Mouse (Mus musculus): ENCODE data around the gene Ephb1. TPM values are rescaled to one million over a fixed set of nuclear protein-coding genes. Genes with fewer than 3 reads are reported as not detected.

The Ephb1 gene
- polyA plus RNA-seq, 1 experiment from 2014 or later = 0.22 TPM

DNA sequence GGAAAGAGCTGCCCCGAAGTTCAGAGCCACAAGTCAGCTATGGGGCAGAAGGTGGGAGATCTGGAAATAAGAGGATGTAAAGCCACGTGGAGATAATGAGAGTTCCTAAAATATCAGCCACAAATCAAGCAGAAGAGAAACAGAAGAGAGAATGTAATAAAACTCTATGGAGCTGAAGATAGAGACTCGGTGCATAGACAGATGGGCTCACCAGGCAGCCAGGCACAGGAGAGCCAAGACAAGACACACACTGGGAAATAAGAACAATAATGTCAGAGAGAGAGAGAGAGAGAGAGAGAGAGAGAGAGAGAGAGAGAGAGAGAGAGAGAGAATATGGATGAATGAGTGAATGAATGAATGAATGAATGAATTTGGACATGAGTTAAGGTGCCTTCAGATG, 198.6 kb downstream of the Ephb1 start:
- H3K27me3 ChIP-seq (ENCODE audit: control insufficient read depth, insufficient read depth, low read depth, low read length) = no peaks in the 10 kb centered on the region
- no peak overlapping the region for H3K9ac ChIP-seq (ENCODE audit: low read depth, low read length)
- H3K27ac ChIP-seq (ENCODE audit: low read length) = no peak overlapping the region
- H3K4me2 ChIP-seq (ENCODE audit: low read depth, low read length) = no peak overlapping the region
- H3K4me3 ChIP-seq (ENCODE audit: low read depth, low read length) = no peak overlapping the region
- no peaks in the 10 kb centered on the region for H3K36me3 ChIP-seq (ENCODE audit: control insufficient read depth, insufficient read depth)
- H3K4me1 ChIP-seq (ENCODE audit: control insufficient read depth, low read depth, low read length) = no peaks in the 10 kb centered on the region
- no peaks in the 10 kb centered on the region for H3K9me3 ChIP-seq (replicated peaks; ENCODE audit: control insufficient read depth, low read length)
- no peak for ATAC-seq (ENCODE audit: low read depth)
- 50% methylated on average over 3 of the region's 3 CpGs for WGBS (ENCODE audit: insufficient replicate concordance)

DNA sequence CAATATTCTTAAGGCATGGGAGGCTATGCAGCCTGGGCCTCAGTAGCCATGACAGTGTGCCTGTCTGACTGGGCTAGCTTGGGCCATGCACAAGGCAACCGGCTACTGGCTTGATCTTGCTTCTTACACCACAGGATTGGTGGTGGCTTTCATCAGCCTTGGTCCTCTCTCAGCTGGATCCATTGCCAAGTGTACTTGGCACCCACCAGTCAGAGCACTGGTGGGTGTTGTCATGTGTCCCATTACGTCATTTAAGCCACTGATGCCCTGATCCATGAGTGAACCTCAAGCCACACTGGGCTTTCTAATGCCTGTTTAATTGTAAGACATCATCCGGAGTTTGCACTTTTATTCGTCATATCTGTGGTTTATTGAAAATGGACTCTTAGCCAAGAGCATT, 215.3 kb downstream of the Ephb1 start:
- Histone ChIP-seq H3K27me3 (ENCODE audit: control insufficient read depth, insufficient read depth, low read depth, low read length) (no peaks in the 10 kb centered on the region), H3K4me2 (ENCODE audit: low read depth, low read length) (no peak overlapping the region), H3K4me3 (ENCODE audit: low read depth, low read length) (no peak overlapping the region), H3K4me1 (ENCODE audit: control insufficient read depth, low read depth, low read length) (no peaks in the 10 kb centered on the region), H3K27ac (ENCODE audit: low read length) (no peak overlapping the region), H3K9me3 (replicated peaks; ENCODE audit: control insufficient read depth, low read length) (no peaks in the 10 kb centered on the region), H3K9ac (ENCODE audit: low read depth, low read length) (no peak overlapping the region), H3K36me3 (ENCODE audit: control insufficient read depth, insufficient read depth) (no peaks in the 10 kb centered on the region)
- WGBS (ENCODE audit: insufficient replicate concordance) = 60% methylated on average over 4 of the region's 4 CpGs
- ATAC-seq (ENCODE audit: low read depth) = no peak

DNA sequence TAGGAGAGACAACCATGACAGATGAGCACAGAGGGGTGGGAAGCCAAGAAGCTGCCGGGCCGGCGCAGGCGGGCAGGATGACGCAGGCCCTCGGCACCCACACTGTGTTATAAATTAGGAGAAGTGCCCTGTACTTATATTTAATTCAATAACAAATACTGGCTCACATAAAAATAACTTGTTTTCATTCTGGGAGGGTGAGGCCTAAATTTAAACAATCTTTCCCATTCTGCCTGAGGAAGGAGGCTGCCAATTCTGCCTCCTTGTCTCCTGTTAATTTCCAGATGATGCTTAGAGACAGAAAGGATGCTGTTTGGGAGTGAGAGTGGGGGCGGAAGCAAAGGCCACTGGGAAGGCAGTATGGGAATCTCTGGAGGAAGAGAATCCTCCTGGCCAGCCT, 215.8 kb downstream of the Ephb1 start:
- no peak overlapping the region for H3K27ac ChIP-seq (ENCODE audit: low read length)
- H3K4me3 ChIP-seq (ENCODE audit: low read depth, low read length) = no peak overlapping the region
- 64% methylated on average over 7 of the region's 7 CpGs for WGBS (ENCODE audit: insufficient replicate concordance)
- H3K4me2 ChIP-seq (ENCODE audit: low read depth, low read length) = no peak overlapping the region
- no peak for ATAC-seq (ENCODE audit: low read depth)
- H3K27me3 ChIP-seq (ENCODE audit: control insufficient read depth, insufficient read depth, low read depth, low read length) = no peaks in the 10 kb centered on the region
- H3K9me3 ChIP-seq (replicated peaks; ENCODE audit: control insufficient read depth, low read length) = no peaks in the 10 kb centered on the region
- H3K36me3 ChIP-seq (ENCODE audit: control insufficient read depth, insufficient read depth) = no peaks in the 10 kb centered on the region
- no peaks in the 10 kb centered on the region for H3K4me1 ChIP-seq (ENCODE audit: control insufficient read depth, low read depth, low read length)
- no peak overlapping the region for H3K9ac ChIP-seq (ENCODE audit: low read depth, low read length)

DNA sequence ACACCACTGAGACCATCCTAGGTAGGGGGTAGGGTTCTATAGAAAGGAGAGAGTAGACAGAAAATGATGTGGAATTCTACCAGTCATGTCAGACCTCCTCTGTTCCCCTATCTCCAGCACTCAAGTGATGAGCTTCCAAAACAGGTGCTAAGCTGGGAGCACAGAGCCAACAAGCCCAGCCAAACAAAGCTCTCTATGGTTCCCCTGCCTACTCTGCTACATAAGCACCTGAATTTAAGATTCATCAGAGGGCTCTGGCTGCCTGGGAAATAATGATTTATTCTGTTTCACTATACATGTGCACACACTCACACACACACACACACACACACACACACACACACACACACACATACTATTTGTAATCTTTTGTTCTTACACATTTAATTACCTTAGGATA, 216.3 kb downstream of the Ephb1 start:
- Histone ChIP-seq H3K36me3 (ENCODE audit: control insufficient read depth, insufficient read depth) (no peaks in the 10 kb centered on the region), H3K27ac (ENCODE audit: low read length) (no peak overlapping the region), H3K9ac (ENCODE audit: low read depth, low read length) (no peak overlapping the region), H3K27me3 (ENCODE audit: control insufficient read depth, insufficient read depth, low read depth, low read length) (no peaks in the 10 kb centered on the region), H3K4me1 (ENCODE audit: control insufficient read depth, low read depth, low read length) (no peaks in the 10 kb centered on the region), H3K9me3 (replicated peaks; ENCODE audit: control insufficient read depth, low read length) (no peaks in the 10 kb centered on the region), H3K4me2 (ENCODE audit: low read depth, low read length) (no peak overlapping the region), H3K4me3 (ENCODE audit: low read depth, low read length) (no peak overlapping the region)
- ATAC-seq (ENCODE audit: low read depth) = no peak

DNA sequence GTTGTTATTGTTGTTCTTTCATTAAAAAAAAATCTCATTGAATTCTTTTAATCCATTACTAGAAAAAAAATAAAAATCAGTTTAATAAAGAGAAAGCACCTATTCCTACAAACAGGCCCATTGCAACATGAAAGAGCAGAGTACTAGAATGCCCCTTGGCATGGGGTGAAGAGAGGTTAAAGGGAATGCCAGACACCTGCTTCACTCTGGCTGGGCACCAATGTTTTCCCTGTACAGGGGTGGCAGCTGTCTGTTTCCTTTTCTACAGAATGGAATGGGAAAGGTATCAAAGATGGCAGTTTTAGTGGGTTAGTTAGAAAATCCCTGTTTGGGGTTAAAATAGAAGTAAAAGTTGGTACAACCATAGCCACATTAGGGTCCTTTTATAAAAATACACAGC, 224.0 kb downstream of the Ephb1 start:
- H3K4me2 ChIP-seq (ENCODE audit: low read depth, low read length) = no peak overlapping the region
- no peak overlapping the region for H3K4me3 ChIP-seq (ENCODE audit: low read depth, low read length)
- no peak overlapping the region for H3K27ac ChIP-seq (ENCODE audit: low read length)
- no peaks in the 10 kb centered on the region for H3K9me3 ChIP-seq (replicated peaks; ENCODE audit: control insufficient read depth, low read length)
- no peaks in the 10 kb centered on the region for H3K4me1 ChIP-seq (ENCODE audit: control insufficient read depth, low read depth, low read length)
- no peaks in the 10 kb centered on the region for H3K36me3 ChIP-seq (ENCODE audit: control insufficient read depth, insufficient read depth)
- H3K9ac ChIP-seq (ENCODE audit: low read depth, low read length) = no peak overlapping the region
- no peak for ATAC-seq (ENCODE audit: low read depth)
- H3K27me3 ChIP-seq (ENCODE audit: control insufficient read depth, insufficient read depth, low read depth, low read length) = no peaks in the 10 kb centered on the region

DNA sequence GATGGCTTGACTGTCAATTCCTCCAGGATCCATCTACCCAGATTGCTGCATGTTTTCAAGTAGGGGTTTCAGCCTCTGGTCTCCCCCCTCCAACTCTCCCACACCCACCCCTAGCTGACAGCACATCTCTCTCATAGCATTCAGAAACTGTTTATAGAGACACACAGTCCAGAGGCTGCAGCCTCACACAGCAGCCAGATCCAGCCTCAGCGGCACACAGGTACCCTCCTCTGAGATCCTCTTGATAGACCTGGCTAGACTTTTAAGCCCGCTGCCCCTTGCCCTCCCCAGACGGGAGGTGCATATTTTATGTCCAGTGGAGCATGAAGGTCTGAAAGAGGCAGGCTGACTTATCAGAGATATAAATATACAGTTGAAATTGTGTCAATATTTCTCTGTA, 228.0 kb downstream of the Ephb1 start:
- no peaks in the 10 kb centered on the region for H3K4me1 ChIP-seq (ENCODE audit: control insufficient read depth, low read depth, low read length)
- H3K36me3 ChIP-seq (ENCODE audit: control insufficient read depth, insufficient read depth) = no peaks in the 10 kb centered on the region
- H3K4me3 ChIP-seq (ENCODE audit: low read depth, low read length) = no peak overlapping the region
- no peak overlapping the region for H3K9ac ChIP-seq (ENCODE audit: low read depth, low read length)
- WGBS (ENCODE audit: insufficient replicate concordance) = 55% methylated on average over 3 of the region's 3 CpGs
- H3K27ac ChIP-seq (ENCODE audit: low read length) = no peak overlapping the region
- no peak for ATAC-seq (ENCODE audit: low read depth)
- H3K27me3 ChIP-seq (ENCODE audit: control insufficient read depth, insufficient read depth, low read depth, low read length) = no peaks in the 10 kb centered on the region
- H3K9me3 ChIP-seq (replicated peaks; ENCODE audit: control insufficient read depth, low read length) = no peaks in the 10 kb centered on the region
- H3K4me2 ChIP-seq (ENCODE audit: low read depth, low read length) = no peak overlapping the region

DNA sequence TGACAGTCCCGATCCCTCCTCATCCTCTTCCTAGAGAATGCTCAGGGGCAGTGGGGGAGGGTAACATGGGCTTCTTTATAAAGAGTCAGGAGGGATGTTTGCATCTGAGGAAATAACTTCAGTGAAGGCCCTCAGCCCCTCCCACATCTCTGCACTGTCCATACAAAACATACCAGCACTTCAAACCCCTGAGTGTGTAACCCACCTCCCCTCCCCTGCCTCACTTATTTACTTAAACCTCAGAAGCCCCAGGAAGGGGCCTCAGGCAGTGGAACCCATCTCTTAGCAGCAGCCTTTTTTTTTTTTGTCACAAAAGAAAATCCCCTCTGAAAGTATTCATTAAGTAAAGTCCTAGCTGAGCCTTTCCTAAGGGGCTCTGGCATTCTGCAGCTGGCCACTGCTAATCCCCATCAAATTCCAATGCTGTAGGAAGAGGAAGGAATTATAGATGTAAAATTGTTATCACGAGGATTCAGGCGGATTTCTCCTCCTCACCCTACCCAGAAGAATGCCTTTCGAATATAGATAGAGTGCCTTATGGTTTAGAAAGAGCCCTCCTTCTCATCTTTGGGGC, 231.5 kb downstream of the Ephb1 start:
- Histone ChIP-seq H3K27ac (ENCODE audit: low read length) (no peak overlapping the region), H3K4me1 (ENCODE audit: control insufficient read depth, low read depth, low read length) (no peaks in the 10 kb centered on the region), H3K36me3 (ENCODE audit: control insufficient read depth, insufficient read depth) (no peaks in the 10 kb centered on the region), H3K27me3 (ENCODE audit: control insufficient read depth, insufficient read depth, low read depth, low read length) (no peaks in the 10 kb centered on the region), H3K4me3 (ENCODE audit: low read depth, low read length) (no peak overlapping the region), H3K9me3 (replicated peaks; ENCODE audit: control insufficient read depth, low read length) (no peaks in the 10 kb centered on the region), H3K9ac (ENCODE audit: low read depth, low read length) (no peak overlapping the region), H3K4me2 (ENCODE audit: low read depth, low read length) (no peak overlapping the region)
- 25% methylated on average over 4 of the region's 4 CpGs for WGBS (ENCODE audit: insufficient replicate concordance)
- no peak for ATAC-seq (ENCODE audit: low read depth)

DNA sequence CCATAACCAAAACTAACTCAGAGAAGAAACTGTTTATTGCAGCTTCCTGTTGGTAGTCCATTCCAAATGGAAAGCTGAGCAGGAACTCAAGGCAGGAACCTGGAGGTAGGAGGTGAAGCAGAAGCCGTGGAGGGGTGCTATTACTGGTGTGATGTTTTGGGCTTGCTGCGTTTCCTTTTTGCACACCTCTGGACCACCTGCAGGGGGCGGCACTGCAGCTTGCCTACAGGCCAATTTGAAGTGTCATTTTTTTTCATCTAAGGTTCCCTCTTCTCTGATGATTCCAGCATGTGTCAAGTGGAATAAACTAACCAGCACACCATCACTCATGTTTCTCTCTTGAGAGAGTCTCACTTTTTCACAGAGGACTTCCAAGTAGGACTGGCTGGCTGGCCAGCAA, 235.1 kb downstream of the Ephb1 start:
- Histone ChIP-seq H3K4me1 (ENCODE audit: control insufficient read depth, low read depth, low read length) (no peaks in the 10 kb centered on the region), H3K27me3 (ENCODE audit: control insufficient read depth, insufficient read depth, low read depth, low read length) (no peaks in the 10 kb centered on the region), H3K27ac (ENCODE audit: low read length) (no peak overlapping the region), H3K4me3 (ENCODE audit: low read depth, low read length) (no peak overlapping the region), H3K4me2 (ENCODE audit: low read depth, low read length) (no peak overlapping the region), H3K36me3 (ENCODE audit: control insufficient read depth, insufficient read depth) (no peaks in the 10 kb centered on the region), H3K9me3 (replicated peaks; ENCODE audit: control insufficient read depth, low read length) (no peaks in the 10 kb centered on the region), H3K9ac (ENCODE audit: low read depth, low read length) (no peak overlapping the region)
- no peak for ATAC-seq (ENCODE audit: low read depth)
- 56% methylated on average over 3 of the region's 3 CpGs for WGBS (ENCODE audit: insufficient replicate concordance)

DNA sequence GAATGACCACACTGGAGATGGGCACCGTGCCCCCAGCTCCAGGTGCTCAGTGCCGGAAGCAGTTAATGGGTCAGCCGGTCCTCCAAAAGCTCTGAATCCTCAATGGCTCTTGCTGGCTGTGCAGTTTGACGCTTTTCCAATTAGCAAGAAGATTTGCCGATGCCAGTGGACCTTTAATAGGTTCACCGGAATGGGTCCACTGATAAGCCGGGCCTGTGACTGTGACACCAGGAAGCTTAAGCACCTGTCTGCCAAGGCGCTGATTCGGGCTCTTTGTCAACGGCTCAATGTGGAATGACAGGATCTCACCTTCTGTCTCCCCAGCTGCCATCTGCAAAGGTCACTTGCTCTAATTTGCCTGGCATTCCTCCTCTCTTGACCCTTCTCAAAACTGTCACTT, 239.2 kb downstream of the Ephb1 start:
- H3K9ac ChIP-seq (ENCODE audit: low read depth, low read length) = no peak overlapping the region
- WGBS (ENCODE audit: insufficient replicate concordance) = 71% methylated on average over 10 of the region's 10 CpGs
- no peaks in the 10 kb centered on the region for H3K9me3 ChIP-seq (replicated peaks; ENCODE audit: control insufficient read depth, low read length)
- H3K4me3 ChIP-seq (ENCODE audit: low read depth, low read length) = no peak overlapping the region
- H3K4me1 ChIP-seq (ENCODE audit: control insufficient read depth, low read depth, low read length) = no peaks in the 10 kb centered on the region
- no peak overlapping the region for H3K4me2 ChIP-seq (ENCODE audit: low read depth, low read length)
- no peaks in the 10 kb centered on the region for H3K36me3 ChIP-seq (ENCODE audit: control insufficient read depth, insufficient read depth)
- ATAC-seq (ENCODE audit: low read depth) = no peak
- no peaks in the 10 kb centered on the region for H3K27me3 ChIP-seq (ENCODE audit: control insufficient read depth, insufficient read depth, low read depth, low read length)
- H3K27ac ChIP-seq (ENCODE audit: low read length) = no peak overlapping the region

DNA sequence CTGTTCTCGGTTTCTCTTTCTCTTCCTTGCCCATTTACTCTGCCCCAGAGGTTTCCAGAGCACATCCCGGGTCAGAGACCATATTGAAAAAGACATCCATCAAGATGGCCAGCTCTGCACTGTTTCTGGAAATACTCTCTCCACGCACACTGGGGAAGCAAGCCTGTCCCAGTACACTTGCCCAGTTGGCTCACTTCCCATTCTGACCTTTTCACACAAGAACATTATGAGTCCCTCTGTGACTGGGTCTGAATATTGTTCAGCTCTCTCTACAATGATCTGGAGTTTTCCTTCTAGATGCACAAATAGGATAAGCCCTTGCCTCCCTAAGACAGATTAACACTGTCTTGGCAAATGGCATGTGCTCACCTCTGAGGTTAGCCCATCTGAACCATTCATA, 243.0 kb downstream of the Ephb1 start:
- no peak overlapping the region for H3K9ac ChIP-seq (ENCODE audit: low read depth, low read length)
- H3K27me3 ChIP-seq (ENCODE audit: control insufficient read depth, insufficient read depth, low read depth, low read length) = no peaks in the 10 kb centered on the region
- H3K4me1 ChIP-seq (ENCODE audit: control insufficient read depth, low read depth, low read length) = no peaks in the 10 kb centered on the region
- no peaks in the 10 kb centered on the region for H3K36me3 ChIP-seq (ENCODE audit: control insufficient read depth, insufficient read depth)
- no peak overlapping the region for H3K27ac ChIP-seq (ENCODE audit: low read length)
- 43% methylated on average over 3 of the region's 3 CpGs for WGBS (ENCODE audit: insufficient replicate concordance)
- no peak overlapping the region for H3K4me3 ChIP-seq (ENCODE audit: low read depth, low read length)
- H3K9me3 ChIP-seq (replicated peaks; ENCODE audit: control insufficient read depth, low read length) = no peaks in the 10 kb centered on the region
- no peak for ATAC-seq (ENCODE audit: low read depth)
- no peak overlapping the region for H3K4me2 ChIP-seq (ENCODE audit: low read depth, low read length)
